Mouse (Mus musculus) regulatory T cell (primary cell): ENCODE results near the gene Wfdc15b.
"Not testable (repeated sequence)": the region's sequence is repeated elsewhere in the genome, so short reads cannot be mapped to it uniquely, and the experiment has no call there.

Source experiments
- in situ Hi-C: fragments of 300-600 bp; cut with MboI, MseI; formaldehyde crosslinking; loops from one replicate; pipeline ENCODE4 v1.15.1; 2025; ENCODE audit warnings: high pct_unique_total_duplicates

Gene Wfdc15b

GRCm38 (mm10) chr2:164221522-164221921, at the start of gene Wfdc15b:
Gene Wfdc15b, minus strand, starts transcription at chr2:164221660.
- in situ Hi-C loops, result no loop called here

- in situ Hi-C loops, result not testable (repeated sequence)
These were observed 35.1 kb upstream of the Wfdc15b start, which contains the start of gene Svs3b for GRCm38 (mm10) chr2:164256540-164256939. Gene Svs3b, minus strand, starts transcription at chr2:164256640.

GRCm38 (mm10) chr2:164238366-164238765, 16.9 kb upstream of the Wfdc15b start, which contains the start of gene Svs2:
Gene Svs2, minus strand, starts transcription at chr2:164238466.
- in situ Hi-C loops, result no loop called here

- in situ Hi-C loops, result no loop called here
These were observed 11.2 kb upstream of the Wfdc15b start for GRCm38 (mm10) chr2:164232671-164233070.

GRCm38 (mm10) chr2:164228361-164229070, 7.1 kb upstream of the Wfdc15b start:
- in situ Hi-C loops, result no loop called here

GRCm38 (mm10) chr2:164219295-164219694, 2.2 kb downstream of the Wfdc15b start:
- in situ Hi-C loops, result no loop called here

GRCm38 (mm10) chr2:164212711-164213110, 8.7 kb downstream of the Wfdc15b start:
- in situ Hi-C loops, result no loop called here

- in situ Hi-C loops, result no loop called here
These were observed 10.6 kb downstream of the Wfdc15b start for GRCm38 (mm10) chr2:164210892-164211291.

GRCm38 (mm10) chr2:164206676-164207075, 14.8 kb downstream of the Wfdc15b start:
- in situ Hi-C loops, result no loop called here

- in situ Hi-C loops, result not testable (repeated sequence)
These were observed 15.4 kb downstream of the Wfdc15b start for GRCm38 (mm10) chr2:164206011-164206410.

GRCm38 (mm10) chr2:164199626-164200327, 21.7 kb downstream of the Wfdc15b start, which contains the start of gene Wfdc15a:
Gene Wfdc15a, minus strand, starts transcription at chr2:164200130.
- in situ Hi-C loops, result no loop called here

- in situ Hi-C loops, result no loop called here
These were observed 24.8 kb downstream of the Wfdc15b start for GRCm38 (mm10) chr2:164196700-164196990.

GRCm38 (mm10) chr2:164195971-164196699, 25.3 kb downstream of the Wfdc15b start:
- in situ Hi-C loops, result no loop called here

GRCm38 (mm10) chr2:164194959-164195630, 26.4 kb downstream of the Wfdc15b start:
- in situ Hi-C loops, result no loop called here

GRCm38 (mm10) chr2:164192279-164192678, 29.2 kb downstream of the Wfdc15b start:
- in situ Hi-C loops, result no loop called here

GRCm38 (mm10) chr2:164190576-164190975, 30.9 kb downstream of the Wfdc15b start, which contains the start of gene Wfdc12:
Gene Wfdc12, minus strand, starts transcription at chr2:164190608.
- in situ Hi-C loops, result no loop called here

- in situ Hi-C loops, result loop anchor here (10.0 kb wide), 1 partner anchor 84 kb away; no protein-coding TSS in a partner anchor
These were observed 32.7 kb downstream of the Wfdc15b start for GRCm38 (mm10) chr2:164188722-164189121.

GRCm38 (mm10) chr2:164184145-164184719, 37.2 kb downstream of the Wfdc15b start:
- in situ Hi-C loops, result loop anchor here (10.0 kb wide), 1 partner anchor 79 kb away; no protein-coding TSS in a partner anchor

- in situ Hi-C loops, result loop anchor here (10.0 kb wide), 1 partner anchor 79 kb away; no protein-coding TSS in a partner anchor
These were observed 38.1 kb downstream of the Wfdc15b start for GRCm38 (mm10) chr2:164183340-164183739.

GRCm38 (mm10) chr2:164182692-164183255, 38.7 kb downstream of the Wfdc15b start, which contains the start of gene Wfdc5:
Gene Wfdc5, minus strand, starts transcription at chr2:164182742.
- in situ Hi-C loops, result loop anchor here (10.0 kb wide), 1 partner anchor 78 kb away; no protein-coding TSS in a partner anchor
